Mouse (Mus musculus): ENCODE results near the gene Il11ra1. TPM values are rescaled to one million over a fixed set of nuclear protein-coding genes. Genes with fewer than 3 reads are reported as not detected.
"Not testable (repeated sequence)": the region's sequence is repeated elsewhere in the genome, so short reads cannot be mapped to it uniquely, and the experiment has no call there.

Gene Il11ra1
- total RNA-seq, 1 experiment from 2014 or later, result 104 TPM

DNA sequence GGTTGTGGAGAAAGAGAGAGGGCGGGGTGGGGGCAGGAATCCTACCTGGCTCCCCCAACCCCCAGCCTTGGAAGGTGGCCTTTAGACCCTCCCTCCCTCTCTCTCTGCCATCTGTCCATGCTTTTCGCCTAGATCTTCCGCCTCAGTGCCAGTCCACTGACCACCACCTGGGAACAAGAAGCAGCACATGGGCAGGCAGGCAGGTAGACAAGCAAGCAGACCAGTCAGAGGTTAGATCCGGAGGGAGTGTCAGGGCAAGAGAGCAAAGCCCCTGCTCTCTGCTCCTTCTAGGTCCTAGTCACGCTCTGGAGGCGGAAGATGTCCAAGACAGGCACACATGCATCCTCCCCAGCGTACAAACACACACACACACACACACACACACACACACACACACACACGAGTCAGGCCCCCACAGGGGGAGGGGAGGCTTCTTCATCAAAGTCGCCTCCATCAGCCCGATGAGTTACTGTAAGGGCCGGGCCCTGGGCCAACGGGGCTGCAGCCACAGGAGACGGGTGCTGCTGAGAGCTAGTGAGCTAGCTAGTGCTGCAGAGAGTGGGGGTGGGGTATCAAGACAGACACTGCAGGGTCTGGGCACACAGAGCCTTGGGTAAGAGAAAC lies 22.7 kb upstream of the Il11ra1 start:
- ATAC-seq (replicated peaks; ENCODE audit: low read depth, poor library complexity, severe bottlenecking), result no peak

DNA sequence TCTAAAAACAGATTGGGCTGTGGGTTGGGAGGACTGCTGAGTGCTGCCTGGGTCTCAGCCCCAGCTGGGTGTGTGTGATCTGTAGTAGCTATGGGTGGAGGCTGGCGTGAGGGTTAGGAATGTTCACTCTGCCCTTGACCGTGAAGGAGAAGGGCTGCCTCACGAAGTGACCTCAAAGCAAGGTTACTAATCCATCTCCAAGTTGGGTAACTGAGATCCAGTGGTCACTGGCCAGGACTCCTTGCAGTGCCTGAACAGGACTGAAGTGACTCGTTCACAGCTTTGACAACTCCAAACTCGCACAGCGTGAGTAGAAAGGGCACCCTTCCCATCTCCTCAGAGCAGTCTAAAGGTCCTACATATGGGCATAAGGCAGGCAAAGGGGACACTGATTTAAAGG lies 20.9 kb upstream of the Il11ra1 start:
- no peak for ATAC-seq (replicated peaks; ENCODE audit: low read depth, poor library complexity, severe bottlenecking)

- ATAC-seq (replicated peaks; ENCODE audit: low read depth, poor library complexity, severe bottlenecking), result no peak
Observed at GRCm38 (mm10) chr4:41679291-41679690, 20.5 kb upstream of the Il11ra1 start.

GRCm38 (mm10) chr4:41681176-41681575 lies 18.6 kb upstream of the Il11ra1 start:
- ATAC-seq (replicated peaks; ENCODE audit: low read depth, poor library complexity, severe bottlenecking), result no peak

- no peak for ATAC-seq (replicated peaks; ENCODE audit: low read depth, poor library complexity, severe bottlenecking)
Observed at GRCm38 (mm10) chr4:41681947-41682346, 17.8 kb upstream of the Il11ra1 start.

- ATAC-seq (replicated peaks; ENCODE audit: low read depth, poor library complexity, severe bottlenecking), result no peak
Observed at GRCm38 (mm10) chr4:41682789-41683188, 17.0 kb upstream of the Il11ra1 start.

DNA sequence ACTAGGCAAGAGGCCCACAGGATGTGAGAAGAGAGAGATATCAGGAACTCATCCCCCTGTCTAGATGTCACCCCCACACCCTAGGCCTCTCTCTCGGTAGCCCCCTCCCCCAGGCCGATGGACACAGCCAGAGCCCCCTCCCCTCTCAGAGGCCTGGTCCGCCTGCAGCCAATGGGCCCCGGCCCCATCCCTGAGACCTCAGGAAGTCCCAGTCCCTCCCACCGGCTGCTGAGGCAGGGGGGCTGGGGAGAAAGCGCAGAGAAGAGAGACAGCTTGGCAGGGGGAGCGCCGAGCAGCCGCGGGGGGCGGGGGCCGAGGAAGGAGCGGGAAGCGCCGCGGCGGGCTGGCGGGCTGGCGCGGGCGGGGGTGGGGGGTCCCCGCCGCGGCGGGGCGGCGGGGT lies 16.5 kb upstream of the Il11ra1 start:
- not testable (repeated sequence) for ATAC-seq (replicated peaks; ENCODE audit: low read depth, poor library complexity, severe bottlenecking)

- not testable (repeated sequence) for ATAC-seq (replicated peaks; ENCODE audit: low read depth, poor library complexity, severe bottlenecking)
Observed at GRCm38 (mm10) chr4:41684131-41684930, 15.5 kb upstream of the Il11ra1 start.

DNA sequence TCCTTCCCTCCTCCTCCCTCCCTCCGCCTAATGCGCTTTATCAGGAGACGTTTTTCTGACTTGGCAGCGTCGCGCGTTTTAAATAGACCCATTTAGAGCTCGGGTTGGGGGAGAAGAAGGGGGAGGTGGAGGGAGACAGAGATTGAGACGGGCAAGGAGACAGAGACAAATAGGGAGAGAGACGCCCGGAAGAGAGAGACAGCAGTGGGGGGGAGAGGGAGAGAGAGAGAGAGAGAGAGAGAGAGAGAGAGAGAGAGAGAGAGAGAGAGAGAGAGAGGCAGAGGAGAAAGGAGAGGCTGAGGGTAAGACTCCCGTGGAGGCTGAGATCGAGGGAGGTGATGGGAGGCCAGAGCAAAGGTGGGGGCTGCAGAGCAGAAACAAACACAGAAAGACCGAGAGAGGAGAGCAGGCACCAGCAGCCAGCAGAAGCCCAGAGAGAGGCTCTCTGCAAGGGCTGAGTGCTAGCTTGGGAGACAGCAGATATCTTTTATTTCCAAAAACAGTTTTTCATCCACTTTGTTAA lies 14.8 kb upstream of the Il11ra1 start:
- ATAC-seq (replicated peaks; ENCODE audit: low read depth, poor library complexity, severe bottlenecking), result not testable (repeated sequence)

DNA sequence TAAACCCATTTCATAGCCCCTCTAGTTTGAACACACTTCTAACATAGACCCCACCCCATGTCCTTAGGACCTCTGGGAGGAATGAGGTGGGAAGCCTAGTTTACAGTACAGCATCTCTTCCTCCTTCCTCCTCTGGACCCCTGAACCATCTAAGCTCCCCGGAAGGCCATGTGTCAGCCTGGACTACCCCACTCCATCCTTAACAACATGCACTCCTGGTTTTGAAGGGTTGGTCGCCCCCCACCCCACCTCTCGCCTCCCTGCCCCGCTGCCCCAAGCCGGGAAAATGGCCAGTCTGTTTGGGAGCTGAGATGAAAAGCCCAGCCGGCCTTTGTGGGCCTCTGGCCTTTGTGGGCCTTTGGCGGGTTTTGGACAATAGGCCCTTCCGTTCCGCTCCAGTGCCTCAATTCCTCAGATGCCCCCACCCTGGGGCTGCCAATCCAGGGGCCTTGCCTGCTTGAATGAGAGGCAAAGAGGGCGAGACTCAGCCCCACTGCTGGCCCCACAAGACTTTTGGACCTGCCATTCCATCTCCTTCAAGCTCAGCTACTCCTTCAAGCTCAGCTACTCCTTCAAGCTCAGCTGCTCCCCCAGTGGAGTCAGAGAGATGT lies 13.8 kb upstream of the Il11ra1 start:
- not testable (repeated sequence) for ATAC-seq (replicated peaks; ENCODE audit: low read depth, poor library complexity, severe bottlenecking)

- not testable (repeated sequence) for ATAC-seq (replicated peaks; ENCODE audit: low read depth, poor library complexity, severe bottlenecking)
Observed at GRCm38 (mm10) chr4:41688562-41688961, 11.2 kb upstream of the Il11ra1 start.

DNA sequence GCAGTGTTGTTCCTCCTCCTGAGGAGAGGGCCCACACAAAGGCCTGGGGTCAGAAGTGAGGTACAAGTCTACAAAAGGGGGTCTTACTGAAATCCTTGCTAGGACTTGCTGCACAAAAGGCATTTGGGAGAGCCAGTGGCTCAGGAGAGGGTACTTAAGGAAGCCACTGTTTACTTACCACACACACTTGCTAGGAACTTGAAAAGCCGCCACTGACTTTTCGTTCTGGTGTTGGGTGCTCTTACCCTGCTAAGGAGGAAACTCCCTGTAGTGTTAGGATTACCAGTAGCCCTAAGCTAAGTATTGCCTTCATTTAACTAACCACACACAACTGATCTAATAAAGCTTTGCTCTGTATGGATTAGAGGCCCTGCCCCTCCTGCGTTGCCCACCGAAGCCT lies 9.8 kb upstream of the Il11ra1 start:
- ATAC-seq (replicated peaks; ENCODE audit: low read depth, poor library complexity, severe bottlenecking), result not testable (repeated sequence)

DNA sequence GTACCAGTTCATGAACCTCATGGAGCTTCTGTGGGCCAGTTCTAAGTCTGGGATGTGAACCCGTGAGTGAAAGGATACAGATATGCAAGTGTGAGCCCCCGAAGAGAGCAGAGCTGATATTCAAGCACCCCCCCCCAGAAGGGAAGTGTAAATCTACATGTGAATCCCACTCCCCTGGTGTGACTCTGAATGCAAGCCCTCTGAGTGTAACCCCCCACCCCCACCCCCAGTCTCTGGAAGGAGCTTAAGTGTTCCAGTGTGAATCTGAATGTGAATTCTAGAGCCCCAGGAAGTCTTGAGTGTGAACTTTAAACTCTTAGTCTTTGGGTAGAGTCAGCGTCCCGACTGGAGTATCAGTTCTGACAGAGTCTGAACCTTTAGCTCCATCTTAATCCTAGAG lies 6.3 kb upstream of the Il11ra1 start:
- ATAC-seq (replicated peaks; ENCODE audit: low read depth, poor library complexity, severe bottlenecking), result not testable (repeated sequence)

- ATAC-seq (replicated peaks; ENCODE audit: low read depth, poor library complexity, severe bottlenecking), result not testable (repeated sequence)
Observed at GRCm38 (mm10) chr4:41695800-41696199, 4.0 kb upstream of the Il11ra1 start.

DNA sequence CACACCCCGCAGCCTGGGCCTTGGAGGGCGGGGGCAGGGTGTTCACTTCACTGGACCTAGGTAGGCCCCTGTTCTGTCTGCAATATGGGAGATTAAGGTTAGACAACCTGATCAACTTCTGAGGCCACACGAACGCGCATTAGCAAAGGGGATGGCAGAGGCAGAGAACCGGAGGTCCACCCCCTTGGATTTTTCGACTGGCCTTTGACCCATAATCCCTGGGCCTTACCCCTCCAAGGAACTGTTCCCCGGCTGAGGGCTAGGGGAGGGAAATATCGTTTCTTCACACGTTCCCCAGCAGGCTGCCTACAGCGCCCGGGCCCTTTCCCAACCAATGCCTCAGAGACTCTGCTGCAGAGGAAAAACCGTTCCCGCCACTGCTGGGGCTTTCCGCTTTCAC lies 3.3 kb upstream of the Il11ra1 start:
- ATAC-seq (replicated peaks; ENCODE audit: low read depth, poor library complexity, severe bottlenecking), result not testable (repeated sequence)

- ATAC-seq (replicated peaks; ENCODE audit: low read depth, poor library complexity, severe bottlenecking), result not testable (repeated sequence)
Observed at GRCm38 (mm10) chr4:41696930-41697841, 2.6 kb upstream of the Il11ra1 start, which contains the start of gene Cntfr. Gene Cntfr (minus strand): TSS chr4:41697089.

DNA sequence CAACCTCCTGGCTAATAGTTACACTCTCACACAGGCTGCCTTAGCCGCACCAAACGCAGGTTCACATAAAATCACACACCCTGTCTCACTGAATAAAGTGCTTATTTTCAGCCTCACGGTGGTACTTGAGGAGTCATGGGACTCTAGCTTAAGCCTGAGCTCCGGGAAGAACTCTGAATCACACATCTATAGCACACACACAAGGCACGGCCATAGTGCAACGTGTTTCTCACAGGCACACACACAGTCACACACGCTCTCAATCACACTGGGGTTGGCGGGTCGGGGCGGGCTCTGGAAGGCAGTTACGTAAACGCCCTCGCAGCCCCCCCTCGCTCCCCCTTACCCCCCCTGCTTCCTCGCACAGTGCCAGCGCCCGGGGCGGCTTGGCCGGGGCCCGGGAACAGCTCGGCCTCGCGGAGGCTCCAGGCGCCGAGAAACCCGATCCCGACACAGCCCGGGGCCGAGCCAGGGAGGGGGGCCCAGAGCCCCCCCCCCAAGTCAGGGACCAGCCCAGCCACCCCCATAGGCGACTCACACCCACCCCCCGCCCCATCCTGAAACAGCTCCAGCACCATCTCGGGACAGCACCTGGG lies 1.3 kb upstream of the Il11ra1 start:
- ATAC-seq (replicated peaks; ENCODE audit: low read depth, poor library complexity, severe bottlenecking), result not testable (repeated sequence)

- not testable (repeated sequence) for ATAC-seq (replicated peaks; ENCODE audit: low read depth, poor library complexity, severe bottlenecking)
Observed at GRCm38 (mm10) chr4:41700224-41700623, 435 bp downstream of the Il11ra1 start.

- ATAC-seq (replicated peaks; ENCODE audit: low read depth, poor library complexity, severe bottlenecking), result not testable (repeated sequence)
Observed at GRCm38 (mm10) chr4:41702226-41702625, 2.4 kb downstream of the Il11ra1 start.
